Mouse (Mus musculus) right cerebral cortex, postnatal 10 days (tissue): ENCODE measurements at regions not wholly inside any gene's neighbourhood (a gene's known extent, or its start where the extent isn't known, plus 50 kb on each side); places are given as distances from the start of the nearest gene placed in this dataset.

ENCODE experiments used
- DNase-seq, 2 experiments: peaks; one replicate each; pipeline ENCODE4 v3.0.0; 2021; ENCODE audit warnings: low spot score in 2 of 2

- no peak for DNase-seq
Measured at GRCm38 (mm10) chr9:61291646-61292045, 80.5 kb upstream of the Tle3 start.

DNA sequence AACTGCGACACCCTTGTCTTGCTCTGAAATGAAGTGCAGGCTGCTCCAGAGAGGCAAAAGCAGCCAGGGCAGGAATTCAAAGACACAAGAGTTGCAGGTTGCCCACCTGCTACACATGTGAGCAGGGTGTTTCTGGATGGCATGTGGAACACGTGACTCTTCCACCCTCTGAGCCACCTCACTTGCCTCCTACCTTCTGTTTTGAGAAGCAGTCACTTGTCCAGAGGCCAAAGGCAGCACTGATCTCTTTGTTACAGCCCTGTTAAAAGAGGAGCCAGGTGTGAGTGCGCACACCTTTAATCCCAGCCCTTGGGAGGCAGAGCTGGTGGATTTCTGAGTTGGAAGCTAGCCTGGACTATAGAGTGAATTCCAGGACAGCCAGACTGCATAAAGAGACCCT lies 79.7 kb upstream of the Tle3 start:
- no peak for DNase-seq

DNA sequence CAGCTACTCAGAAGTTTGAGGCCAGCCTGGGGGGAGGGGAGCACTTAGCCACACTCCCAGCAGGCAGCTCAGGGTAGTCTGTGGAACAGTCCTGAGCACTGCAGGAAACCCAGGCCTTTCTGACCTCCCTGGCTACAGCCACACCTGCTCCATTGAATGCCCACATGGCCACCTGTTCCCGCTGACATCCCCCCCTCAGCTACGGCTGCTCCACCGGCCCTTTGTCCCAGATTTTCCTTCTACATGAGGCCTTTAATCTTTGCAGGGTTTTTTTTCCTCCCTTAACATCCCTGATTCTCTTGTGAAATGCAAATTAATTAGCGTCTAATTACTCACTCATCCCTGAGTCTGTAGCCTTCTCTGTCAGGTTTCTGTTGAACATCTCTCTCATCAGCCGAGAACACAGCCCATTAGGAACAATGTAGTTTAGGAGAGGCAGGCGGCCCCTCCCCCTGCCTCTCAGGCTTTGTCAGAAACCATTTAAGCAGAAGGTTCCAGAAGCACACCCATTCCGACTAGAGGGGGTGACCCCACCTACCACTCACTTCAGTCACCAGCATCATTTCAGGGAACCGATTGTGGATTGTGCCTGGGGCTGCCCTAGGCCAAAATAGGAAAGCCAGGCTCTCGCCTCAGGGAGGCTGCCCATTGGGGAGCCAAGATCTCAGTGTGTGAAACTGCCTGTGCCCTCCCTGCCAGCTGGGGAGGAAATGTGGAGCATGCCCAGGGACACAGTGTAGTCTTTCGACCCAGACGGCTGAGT lies 78.8 kb upstream of the Tle3 start:
- peak in 1 of 2 experiments; percentile 32 for DNase-seq

- peak; percentile 45 to 57 for DNase-seq
Measured at GRCm38 (mm10) chr9:61295001-61295400, 77.2 kb upstream of the Tle3 start.

- DNase-seq: no peak
Measured at GRCm38 (mm10) chr9:61296311-61296947, 75.7 kb upstream of the Tle3 start.

DNA sequence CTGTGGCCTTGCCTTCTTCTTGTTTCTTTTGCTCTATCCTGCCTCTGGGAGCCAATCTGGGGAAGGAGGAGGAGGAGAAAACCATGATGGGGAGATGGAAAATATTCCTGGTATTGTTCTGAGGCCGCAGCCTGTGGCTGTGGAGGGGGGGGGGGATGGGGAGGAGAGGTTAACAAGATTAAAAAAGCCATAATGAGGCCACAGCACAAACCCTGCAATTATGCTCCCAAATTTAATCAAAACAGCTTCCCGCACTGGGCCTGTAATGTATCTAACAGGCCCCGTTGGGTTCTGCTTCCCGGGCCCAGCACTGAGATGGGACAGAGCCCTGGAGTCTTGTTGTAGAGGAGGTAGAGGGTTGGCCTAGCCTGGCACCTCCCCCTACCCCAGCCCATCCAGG lies 74.8 kb upstream of the Tle3 start:
- no peak for DNase-seq

DNA sequence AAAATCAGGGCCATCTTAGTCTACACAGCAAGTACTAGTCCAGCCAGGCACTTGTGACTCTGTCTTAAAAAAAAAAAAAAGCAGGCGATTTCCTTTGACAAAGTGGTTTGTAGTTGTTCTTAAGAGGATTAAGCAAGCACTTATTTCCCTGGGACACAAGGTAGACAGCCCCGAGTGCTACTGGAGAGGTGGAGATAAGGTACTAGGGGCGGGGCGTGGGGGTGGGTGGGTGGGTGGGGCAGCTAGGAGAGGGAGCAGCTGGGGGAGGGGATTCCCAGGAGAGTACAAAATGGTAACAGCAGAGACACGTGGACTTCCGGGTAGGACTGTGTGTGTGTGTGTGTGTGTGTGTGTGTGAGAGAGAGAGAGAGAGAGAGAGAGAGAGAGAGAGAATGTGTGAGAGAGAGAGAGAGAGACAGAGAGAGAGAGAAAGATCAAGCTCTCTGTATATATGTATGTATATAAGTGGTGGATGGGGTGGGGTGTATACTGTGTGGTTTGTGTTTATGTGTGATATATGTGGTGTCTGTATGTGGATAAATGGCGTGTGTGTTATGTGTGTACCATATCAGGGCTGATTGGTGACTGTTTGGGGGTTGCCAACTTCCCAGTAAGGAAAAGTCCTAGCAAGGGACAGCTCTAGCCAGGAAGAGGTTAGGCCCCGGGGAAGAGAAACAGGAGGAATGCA lies 72.1 kb upstream of the Tle3 start:
- no peak for DNase-seq

- DNase-seq: no peak
Measured at GRCm38 (mm10) chr9:61301070-61301469, 71.1 kb upstream of the Tle3 start.

DNA sequence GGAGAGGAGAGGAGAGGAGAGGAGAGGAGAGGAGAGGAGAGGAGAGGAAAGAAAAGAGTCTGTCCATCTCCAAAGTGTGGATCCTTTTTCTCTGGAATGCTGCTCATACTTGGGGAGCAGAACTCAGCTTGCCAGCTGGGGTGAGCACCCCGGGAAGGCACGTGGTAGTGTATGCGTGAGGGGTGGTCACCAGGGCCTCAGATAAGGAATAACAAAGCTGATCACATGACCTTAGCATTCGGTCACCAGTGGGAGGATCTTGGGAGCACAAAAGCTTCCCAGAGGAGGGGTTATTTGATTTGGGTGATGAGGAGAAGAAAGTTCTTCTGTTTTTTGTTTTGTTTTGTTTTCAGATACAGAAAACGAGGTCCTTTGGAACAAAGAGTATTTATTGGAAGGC lies 69.4 kb upstream of the Tle3 start:
- DNase-seq: no peak

DNA sequence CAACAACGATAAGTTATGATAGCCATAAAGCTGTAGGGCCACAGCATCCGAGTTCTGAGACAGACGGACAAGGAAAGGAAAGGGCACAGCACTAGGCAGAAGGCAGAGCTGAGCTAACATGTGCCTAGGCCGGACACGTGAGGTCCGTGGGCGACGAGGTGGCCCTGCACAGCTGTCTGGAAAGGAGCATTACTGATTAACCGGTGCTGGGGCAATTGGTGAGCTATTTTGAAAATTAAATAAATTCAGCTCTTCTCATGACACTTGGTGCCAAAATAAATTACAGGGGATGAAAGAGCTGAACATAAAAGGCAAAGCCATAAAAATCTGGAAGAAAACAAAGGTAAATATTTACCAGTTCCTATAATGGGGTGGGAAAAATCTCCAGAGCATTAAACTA lies 65.9 kb upstream of the Tle3 start:
- no peak for DNase-seq

DNA sequence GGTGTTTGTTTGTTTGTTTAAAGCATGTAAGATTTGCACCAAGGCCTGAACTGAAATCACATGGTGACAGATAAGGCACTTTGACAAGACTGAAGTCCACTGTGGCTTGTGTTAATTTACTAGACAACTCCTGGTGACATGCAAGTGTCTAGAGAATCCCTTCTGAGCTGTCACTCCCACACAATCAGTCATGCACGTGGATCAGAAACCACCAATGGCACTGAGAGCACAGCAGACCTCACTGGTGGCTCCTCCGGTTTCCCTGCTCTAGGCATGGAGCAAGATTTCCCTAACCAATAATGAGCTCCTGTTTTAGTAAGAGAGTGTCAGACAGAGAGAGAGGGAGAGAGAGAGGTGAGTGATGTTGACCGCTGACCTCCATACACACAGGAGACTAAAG lies 63.1 kb upstream of the Tle3 start:
- DNase-seq: no peak

DNA sequence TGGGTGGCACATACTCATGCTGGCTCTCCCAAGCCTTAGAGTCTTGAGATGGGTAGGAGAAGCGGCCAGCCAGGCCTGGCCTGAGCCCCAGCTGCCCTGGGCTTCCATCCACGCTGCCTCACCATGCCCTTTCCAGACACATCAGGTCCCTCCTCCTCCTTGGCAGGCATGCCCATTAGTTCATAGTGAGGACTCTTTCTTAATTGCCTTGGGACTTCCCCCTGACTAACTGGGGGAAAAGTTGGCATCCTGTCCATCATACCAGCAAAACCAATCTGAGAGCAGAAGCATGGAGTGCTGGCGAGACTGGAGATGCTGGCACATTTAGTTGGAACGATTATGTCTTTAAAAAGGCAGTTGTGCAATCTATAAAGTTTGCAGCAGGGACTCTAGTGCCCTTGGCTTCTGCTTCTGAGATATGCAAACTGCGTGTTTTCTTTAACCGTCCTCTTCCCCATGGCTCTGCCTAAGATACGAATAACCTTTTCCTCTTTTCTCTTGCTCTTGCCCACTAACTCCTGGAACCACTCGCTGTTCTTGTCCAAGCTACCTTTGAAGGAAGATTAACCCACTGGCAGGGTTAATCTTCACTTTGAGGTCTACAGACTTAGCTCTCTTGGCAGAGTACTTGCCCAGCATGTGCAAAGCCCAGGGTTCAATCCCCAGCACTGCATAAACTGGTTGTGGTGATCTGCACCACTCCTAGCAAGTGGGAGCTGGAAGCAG lies 62.2 kb upstream of the Tle3 start:
- DNase-seq: peak; percentile 64 to 68

DNA sequence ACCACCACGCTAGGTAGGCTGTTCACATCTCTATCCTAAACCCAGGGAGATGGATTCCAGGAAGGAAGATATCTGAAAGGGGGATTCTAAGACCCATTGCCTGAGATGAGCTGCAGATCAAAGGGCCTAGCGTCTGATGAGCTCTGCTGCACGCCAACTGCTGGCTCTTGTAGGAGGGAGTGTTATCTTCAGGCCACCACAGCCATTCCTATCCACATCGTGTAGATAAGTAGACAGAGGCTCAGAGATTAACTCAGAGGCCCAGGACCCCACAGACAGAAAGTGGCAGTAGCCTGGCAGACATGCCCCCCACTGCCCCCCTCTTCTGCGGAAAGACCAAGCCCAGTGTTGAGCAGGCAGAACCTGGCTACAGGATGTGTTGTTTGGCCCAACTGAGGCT lies 61.6 kb upstream of the Tle3 start:
- DNase-seq: no peak

DNA sequence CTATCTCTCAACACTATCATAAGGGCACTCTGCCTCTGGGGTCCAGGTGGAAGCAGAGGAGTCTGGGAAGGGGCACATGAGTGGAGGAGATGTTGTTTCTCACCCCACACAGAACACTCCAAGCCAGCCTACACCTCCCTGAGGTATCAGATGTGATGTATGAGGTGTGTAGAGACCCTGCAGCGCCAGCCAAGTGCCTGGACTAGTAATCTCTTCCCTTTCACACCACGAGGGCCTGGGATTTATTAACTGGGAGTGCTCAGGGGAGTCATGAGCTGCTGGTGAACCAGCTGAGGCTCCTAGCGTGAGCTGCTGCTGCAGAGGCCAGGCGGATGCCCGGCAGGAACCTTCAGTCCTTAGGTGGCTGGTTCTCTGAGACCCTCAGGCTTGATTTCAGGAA lies 60.6 kb upstream of the Tle3 start:
- no peak for DNase-seq

- no peak for DNase-seq
Measured at GRCm38 (mm10) chr9:61314630-61315179, 57.5 kb upstream of the Tle3 start.

GRCm38 (mm10) chr9:61315371-61316298 lies 56.5 kb upstream of the Tle3 start:
- DNase-seq: peak in 1 of 2 experiments; percentile 31

GRCm38 (mm10) chr9:61316442-61316841 lies 55.7 kb upstream of the Tle3 start:
- DNase-seq: no peak

DNA sequence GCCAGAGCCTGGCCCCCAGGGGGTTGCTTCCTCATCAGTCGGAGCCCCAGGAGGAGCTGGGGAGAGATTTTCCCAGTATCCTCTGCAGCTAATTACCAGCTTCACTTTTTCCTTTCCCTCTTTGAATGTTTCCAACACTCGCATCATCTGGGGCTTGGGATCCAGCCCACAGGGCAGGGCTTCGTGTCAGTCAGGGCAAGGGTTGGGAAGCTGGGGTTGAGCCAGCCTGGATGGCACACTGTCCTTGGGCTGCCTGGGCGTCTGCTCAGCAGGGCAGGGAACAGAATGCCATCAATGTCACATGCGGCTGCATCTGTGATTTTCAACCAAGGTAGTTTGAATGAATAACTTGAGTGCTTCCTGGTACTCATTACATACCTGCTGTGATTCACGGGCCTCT lies 52.4 kb upstream of the Tle3 start:
- no peak for DNase-seq

DNA sequence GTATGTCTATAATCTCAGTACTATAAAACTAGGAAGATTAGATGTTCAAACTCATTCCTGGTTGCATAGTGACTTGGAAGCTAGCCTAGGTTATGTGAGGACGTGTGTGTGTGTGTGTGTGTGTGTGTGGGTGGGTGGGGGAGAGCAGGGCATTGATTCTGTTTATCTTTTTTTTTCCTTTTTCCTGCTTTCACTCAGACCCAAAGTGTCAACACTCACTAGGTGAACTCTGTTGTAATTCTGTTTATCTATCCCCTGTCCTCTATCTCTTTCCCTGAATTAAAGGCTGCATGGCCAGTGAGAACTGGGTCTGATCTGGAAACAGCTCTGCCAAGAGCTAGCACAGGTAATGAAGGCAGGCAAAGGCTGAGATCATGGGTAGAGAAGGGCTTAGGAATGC lies 50.9 kb upstream of the Tle3 start:
- no peak for DNase-seq

- DNase-seq: peak in 1 of 2 experiments; percentile 40
Measured at GRCm38 (mm10) chr9:61321825-61322224, 50.3 kb upstream of the Tle3 start.

DNA sequence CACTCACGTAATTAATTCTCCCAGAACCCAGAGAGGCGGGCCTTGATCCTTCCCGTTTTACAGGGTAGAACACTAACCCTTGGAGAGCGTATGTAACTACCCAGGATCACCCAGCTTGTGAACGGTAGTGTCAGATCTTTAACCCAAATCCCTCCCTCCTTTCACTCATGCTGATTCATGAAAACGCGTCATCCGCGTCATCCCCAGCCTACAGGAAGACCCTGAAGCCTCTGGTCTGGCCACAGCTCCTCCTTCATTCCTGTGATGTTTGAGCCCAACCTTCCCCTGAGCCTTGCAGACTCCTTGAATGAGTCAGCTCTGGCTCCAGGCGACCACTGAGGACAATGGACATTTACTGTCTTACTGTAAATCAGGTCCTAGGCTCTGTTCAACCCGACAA lies 49.8 kb upstream of the Tle3 start:
- DNase-seq: no peak
